Mouse (Mus musculus) bone marrow macrophage, adult 2 months (primary cell): ENCODE measurements around the gene Pou6f2.

Source experiments
- CTCF ChIP-seq: IDR thresholded peaks from 2 replicates; pipeline ENCODE4 v1.5.1; 2012; ENCODE audit warnings: low read depth, mild to moderate bottlenecking, low read length, moderate library complexity
- POLR2A ChIP-seq: IDR thresholded peaks from 2 replicates; pipeline ENCODE4 v1.6.1; 2012; ENCODE audit warnings: mild to moderate bottlenecking, low read depth, low read length, borderline replicate concordance

DNA sequence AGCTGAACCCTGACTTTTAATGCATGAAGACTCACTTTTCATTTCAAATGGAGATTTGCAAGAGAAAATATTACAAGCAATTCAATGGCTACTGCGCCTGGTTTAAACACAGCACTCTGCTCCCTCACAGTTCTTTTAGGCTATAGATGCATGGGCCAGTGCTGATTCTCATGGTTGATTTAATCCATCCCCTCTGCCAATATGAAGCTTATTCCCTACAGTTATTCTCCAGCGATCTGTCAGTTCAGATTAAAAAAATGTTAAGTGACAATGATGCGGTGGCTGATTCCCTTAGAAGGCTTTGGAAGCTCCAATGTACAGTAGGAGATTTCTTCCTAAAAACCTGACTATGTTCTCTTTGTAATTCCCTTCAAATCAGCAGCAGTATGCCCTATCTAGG lies 144.4 kb downstream of the Pou6f2 start:
- TF ChIP-seq POLR2A (no peak), CTCF (no peak)
